Mouse (Mus musculus) liver, adult 2 months (tissue): ENCODE results near the gene Myh8. TPM values are rescaled to one million over a fixed set of nuclear protein-coding genes. Genes with fewer than 3 reads are reported as not detected.

Source experiments
- DNase-seq: peaks from one replicate; pipeline ENCODE4 v3.0.0-alpha.2; 2011; ENCODE audit warnings: low read depth, low spot score; ENCODE audit errors: extremely low read depth
- H3K27ac ChIP-seq: fragments of 200-500 bp; replicated peaks from 2 replicates; pipeline ENCODE4 v1.5.1; 2012; ENCODE audit warnings: low read depth, mild to moderate bottlenecking, control low read depth, inconsistent platforms, low read length; ENCODE audit not compliant: insufficient read depth
- H3K27me3 ChIP-seq: fragments of 200-500 bp; 2 replicates; pipeline ENCODE4 v1.6.1; 2012; ENCODE audit warnings: mild to moderate bottlenecking, moderate library complexity, low read length, inconsistent platforms; ENCODE audit not compliant: control insufficient read depth, insufficient read depth
- H3K36me3 ChIP-seq: fragments of 200-500 bp; 2 replicates; pipeline ENCODE4 v1.6.1; 2012; ENCODE audit warnings: low read length, inconsistent platforms; ENCODE audit not compliant: control insufficient read depth, insufficient read depth
- H3K4me1 ChIP-seq: fragments of 200-500 bp; 2 replicates; pipeline ENCODE4 v1.6.1; 2011; ENCODE audit warnings: low read length; ENCODE audit not compliant: control insufficient read depth, insufficient read depth
- H3K4me3 ChIP-seq: fragments of 200-500 bp; 2 replicates; pipeline ENCODE4 v1.5.1; 2011; ENCODE audit warnings: low read depth, mild to moderate bottlenecking, control low read depth, low read length, moderate library complexity; ENCODE audit not compliant: insufficient read depth
- H3K79me2 ChIP-seq: fragments of 200-500 bp; 2 replicates; pipeline ENCODE4 v1.6.1; 2012; ENCODE audit warnings: inconsistent platforms, mild to moderate bottlenecking, low read length, moderate library complexity; ENCODE audit not compliant: control insufficient read depth, insufficient read depth
- H3K9ac ChIP-seq: fragments of 200-500 bp; 2 replicates; pipeline ENCODE4 v1.6.1; 2012; ENCODE audit warnings: low read depth, mild to moderate bottlenecking, control low read depth, inconsistent platforms, low read length
- CTCF ChIP-seq: fragments of 200-500 bp; IDR thresholded peaks from 2 replicates; pipeline ENCODE4 v1.5.1; 2011; ENCODE audit warnings: low read depth, low read length, control low read depth
- POLR2A ChIP-seq: fragments of 200-500 bp; IDR thresholded peaks from 2 replicates; pipeline ENCODE4 v1.6.1; 2011; ENCODE audit warnings: low read length, control low read depth; ENCODE audit not compliant: insufficient read depth; ENCODE audit errors: extremely low read depth
- WGBS: fragments of 180-500 bp; shearing (Covaris S2); methylation state at CpG from one replicate; pipeline ENCODE4 v1.1.7; 2018; 5-methylcytosine and 5-hydroxymethylcytosine counted together
- polyA plus RNA-seq: library from polyadenylated mRNA; depleted of rRNA; stranded (reverse); fragments of >200 nt; gene quantifications from 2 replicates; pipeline ENCODE4 v1.2.3, GENCODE M21; 2012
- total RNA-seq: library from RNA; depleted of rRNA; stranded (reverse); fragments of >200 nt; gene quantifications from 2 replicates; pipeline ENCODE4 v1.2.3, GENCODE M21; 2014

Gene Myh8
- total and polyA plus RNA-seq, 2 experiments = not detected

DNA sequence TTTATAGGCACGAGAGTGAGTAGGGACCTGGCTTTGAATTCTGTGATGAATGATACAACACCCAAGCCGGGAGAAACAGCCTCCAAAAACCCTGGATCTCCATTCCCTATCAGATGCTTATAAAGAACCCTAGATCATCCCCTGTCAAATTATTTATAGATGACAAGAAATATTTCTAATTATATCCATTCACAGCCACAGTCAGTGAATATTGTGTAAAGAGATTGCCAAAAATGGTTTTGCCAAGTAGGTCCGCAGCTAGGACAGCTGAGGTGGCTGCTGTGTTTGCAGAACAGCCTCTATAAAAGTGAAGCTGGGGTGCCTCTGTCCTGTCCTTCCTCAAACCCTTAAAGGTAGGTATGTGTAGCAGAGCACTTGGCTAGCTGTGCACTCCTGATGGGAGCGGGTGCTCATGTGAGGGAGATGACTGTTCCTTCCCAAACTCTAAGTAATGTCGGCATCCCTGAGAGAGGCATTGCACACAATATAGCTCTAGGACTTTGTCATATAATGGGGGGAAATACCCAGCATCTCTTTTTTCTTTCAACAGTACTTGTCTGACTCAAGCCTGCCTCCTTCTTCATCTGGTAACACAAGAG lies 39.3 kb upstream of the Myh8 start, which contains the start of gene Myh4:
Gene Myh4 (plus strand): TSS at position 549 of the 599 bp plus-strand sequence.
- peaks cover 10% of the 10 kb centered on the region; the same call in 1 of the 2 replicates for H3K4me1 ChIP-seq
- no peaks in the 10 kb centered on the region for H3K36me3 ChIP-seq
- H3K4me3 ChIP-seq = no peak within 1 kb of the TSS
- H3K27ac ChIP-seq = no peak within 1 kb of the TSS
- no peak within 1 kb of the TSS for H3K9ac ChIP-seq
- H3K79me2 ChIP-seq = no peaks in the 10 kb centered on the region
- no peaks in the 10 kb centered on the region for H3K27me3 ChIP-seq
- WGBS = 74% methylated on average over 5 of the region's 5 CpGs
- TF ChIP-seq POLR2A (no peak), CTCF (no peak)
- DNase-seq = no peak

DNA sequence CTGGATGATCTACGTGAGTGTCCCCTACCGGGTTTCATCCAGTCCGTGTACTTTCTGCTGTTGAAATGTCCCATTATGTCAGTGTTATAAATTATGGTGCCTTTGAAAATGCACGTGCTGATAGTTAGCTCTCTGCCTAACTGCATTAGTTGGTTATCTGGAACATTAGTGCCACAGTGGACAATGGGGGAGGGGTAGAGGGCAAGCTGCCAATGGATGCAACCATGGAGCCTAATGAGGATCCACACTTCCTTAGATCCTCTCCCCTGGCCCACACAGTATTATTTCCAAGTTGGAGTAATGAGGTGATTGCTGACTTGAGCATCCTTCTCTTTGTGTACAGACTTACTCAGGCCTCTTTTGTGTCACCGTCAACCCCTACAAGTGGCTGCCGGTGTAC lies 35.9 kb upstream of the Myh8 start:
- 89% methylated on average over 6 of the region's 6 CpGs for WGBS

DNA sequence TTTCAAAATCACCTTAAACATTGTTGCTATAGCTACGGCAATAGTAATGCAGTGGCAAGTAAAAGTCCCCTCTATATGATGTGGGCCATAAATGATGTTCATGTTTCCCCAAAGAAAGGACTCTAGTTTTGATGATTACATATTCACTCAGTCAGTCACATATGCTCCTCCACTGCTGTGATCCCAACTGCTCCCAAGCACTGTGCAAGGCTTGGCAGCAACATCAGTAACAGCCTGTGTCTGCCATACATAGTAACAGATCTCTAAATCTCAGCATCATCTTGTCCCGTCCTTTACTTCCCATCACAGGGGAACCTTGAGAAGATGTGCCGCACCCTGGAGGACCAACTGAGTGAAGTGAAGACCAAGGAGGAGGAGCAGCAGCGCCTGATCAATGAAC lies 23.2 kb upstream of the Myh8 start:
- Histone ChIP-seq H3K4me3 (no peak overlapping the region), H3K79me2 (no peaks in the 10 kb centered on the region), H3K36me3 (no peaks in the 10 kb centered on the region), H3K9ac (no peak overlapping the region), H3K27me3 (no peaks in the 10 kb centered on the region), H3K27ac (no peak overlapping the region), H3K4me1 (no peaks in the 10 kb centered on the region)
- DNase-seq = no peak
- no peak for TF ChIP-seq CTCF
- TF ChIP-seq POLR2A = no peak
- WGBS = 84% methylated on average over 4 of the region's 4 CpGs

More for the DNA sequence above, 35.9 kb upstream of the Myh8 start:
- Histone ChIP-seq H3K36me3 (no peaks in the 10 kb centered on the region), H3K79me2 (no peaks in the 10 kb centered on the region), H3K4me3 (no peak overlapping the region), H3K27me3 (no peaks in the 10 kb centered on the region), H3K4me1 (peaks cover 10% of the 10 kb centered on the region; the same call in 1 of the 2 replicates), H3K27ac (no peak overlapping the region), H3K9ac (no peak overlapping the region)
- TF ChIP-seq POLR2A = no peak
- no peak for TF ChIP-seq CTCF
- DNase-seq = no peak

DNA sequence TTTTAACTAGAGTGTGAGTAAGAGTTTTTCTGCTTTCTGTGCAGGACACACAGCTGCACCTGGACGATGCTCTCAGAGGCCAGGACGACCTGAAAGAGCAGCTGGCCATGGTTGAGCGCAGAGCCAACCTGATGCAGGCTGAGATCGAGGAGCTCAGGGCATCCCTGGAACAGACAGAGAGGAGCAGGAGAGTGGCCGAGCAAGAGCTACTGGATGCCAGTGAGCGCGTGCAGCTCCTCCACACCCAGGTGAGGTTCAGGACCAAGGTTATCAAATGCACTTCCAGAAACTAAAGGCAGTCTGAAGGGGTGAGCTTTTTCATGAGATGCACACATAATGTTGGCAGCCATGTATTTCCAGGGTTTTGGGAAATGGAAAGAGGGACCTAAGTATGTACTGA lies 19.9 kb upstream of the Myh8 start:
- no peak overlapping the region for H3K27ac ChIP-seq
- no peak overlapping the region for H3K9ac ChIP-seq
- H3K4me3 ChIP-seq = no peak overlapping the region
- no peaks in the 10 kb centered on the region for H3K27me3 ChIP-seq
- no peaks in the 10 kb centered on the region for H3K79me2 ChIP-seq
- 79% methylated on average over 7 of the region's 7 CpGs for WGBS
- H3K36me3 ChIP-seq = no peaks in the 10 kb centered on the region
- TF ChIP-seq POLR2A (no peak), CTCF (no peak)
- no peaks in the 10 kb centered on the region for H3K4me1 ChIP-seq
- DNase-seq = no peak

DNA sequence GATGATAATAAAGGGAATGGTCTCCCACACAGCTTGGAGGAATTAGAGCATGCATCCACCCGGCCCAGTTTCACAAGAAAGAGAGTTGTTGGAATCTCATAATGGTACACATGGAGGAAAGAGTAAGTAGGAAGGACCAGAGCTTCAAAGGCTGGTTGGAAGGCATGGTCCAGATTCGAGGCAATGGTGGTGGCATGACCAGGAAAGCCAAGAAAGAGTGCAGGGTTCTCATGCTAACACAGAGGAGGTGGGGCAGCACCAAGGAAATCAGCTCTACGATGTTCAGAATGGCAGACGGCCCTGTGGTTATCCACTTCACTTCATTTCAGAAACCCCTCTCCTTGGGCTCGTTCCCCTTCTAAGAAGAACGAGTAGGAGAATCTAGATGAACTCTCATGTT lies 16.0 kb upstream of the Myh8 start:
- Histone ChIP-seq H3K27ac (no peak overlapping the region), H3K27me3 (no peaks in the 10 kb centered on the region), H3K9ac (no peak overlapping the region), H3K4me3 (no peak overlapping the region), H3K36me3 (no peaks in the 10 kb centered on the region), H3K4me1 (no peaks in the 10 kb centered on the region), H3K79me2 (no peaks in the 10 kb centered on the region)
- TF ChIP-seq CTCF (no peak), POLR2A (no peak)
- DNase-seq = no peak
- 73% methylated on average over 6 of the region's 6 CpGs for WGBS

DNA sequence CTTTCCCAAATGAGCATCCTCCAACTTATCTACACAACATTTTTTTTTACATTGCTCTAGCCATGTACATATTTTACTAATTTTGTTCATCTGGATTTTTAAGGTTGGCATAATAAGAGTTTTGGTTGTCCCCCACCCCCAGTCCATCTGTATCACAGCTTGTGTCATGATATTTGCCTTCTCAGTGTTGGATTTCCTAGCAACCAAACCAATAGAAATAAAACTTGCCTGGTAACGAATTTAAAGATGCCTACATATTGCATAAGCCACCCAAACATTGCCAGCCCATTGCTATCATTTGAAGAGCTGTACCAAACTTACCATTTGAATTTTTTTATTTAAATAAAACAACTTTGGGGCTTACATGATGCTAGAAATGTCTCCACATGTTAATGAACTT lies 16.5 kb downstream of the Myh8 start:
- H3K79me2 ChIP-seq = no peaks in the 10 kb centered on the region
- no peaks in the 10 kb centered on the region for H3K4me1 ChIP-seq
- H3K27me3 ChIP-seq = peaks cover 2% of the 10 kb centered on the region
- 62% methylated on average over 1 of the region's 1 CpGs for WGBS
- no peak overlapping the region for H3K27ac ChIP-seq
- H3K4me3 ChIP-seq = no peak overlapping the region
- no peak for TF ChIP-seq POLR2A
- TF ChIP-seq CTCF = no peak
- H3K9ac ChIP-seq = no peak overlapping the region
- H3K36me3 ChIP-seq = no peaks in the 10 kb centered on the region
- no peak for DNase-seq
